Mouse (Mus musculus): ENCODE measurements at regions not wholly inside any gene's neighbourhood (a gene's known extent, or its start where the extent isn't known, plus 50 kb on each side); places are given as distances from the start of the nearest gene placed in this dataset.

DNA sequence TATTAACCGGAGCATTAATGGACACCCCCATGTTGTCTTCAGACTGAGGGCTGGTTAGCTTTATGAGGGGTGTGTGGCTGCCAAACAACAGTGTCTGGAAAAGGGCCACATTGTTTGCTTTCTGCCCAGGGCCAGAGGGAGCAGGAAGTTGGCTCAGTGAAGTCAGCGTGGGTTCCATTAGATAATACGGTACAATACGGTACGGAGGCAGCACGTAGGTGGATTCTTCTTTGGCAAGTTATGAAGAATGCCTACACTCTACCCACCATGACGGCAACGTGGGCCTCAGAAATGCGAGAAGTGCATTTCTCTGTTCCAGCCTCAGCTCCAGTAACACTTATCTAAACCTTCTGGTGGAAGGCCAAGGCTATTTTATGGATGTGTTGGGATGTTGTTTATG is 108.2 kb downstream of the Gm10260 start:
- in situ Hi-C loops (cut with MboI, MseI): no loop called here

DNA sequence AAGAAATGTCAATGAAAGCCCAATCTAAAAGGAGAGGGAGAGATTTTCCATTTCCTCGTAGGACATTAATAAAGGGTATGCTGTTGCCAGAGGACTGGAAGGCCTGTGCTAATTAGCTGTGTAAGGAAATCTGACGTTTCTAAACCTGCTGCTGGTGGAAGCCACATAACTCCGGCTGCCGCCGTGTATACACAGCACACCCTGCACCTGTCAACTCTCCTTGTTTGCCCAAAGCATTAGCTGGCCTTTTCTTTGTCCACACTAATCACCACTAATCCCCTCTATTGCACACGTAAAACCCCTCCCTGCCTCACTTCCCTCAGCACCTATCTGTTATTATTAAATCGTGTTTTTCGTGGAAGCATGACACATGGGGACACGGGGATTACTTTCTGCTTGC is 108.7 kb downstream of the Gm10260 start:
- in situ Hi-C loops (cut with MboI, MseI): no loop called here

DNA sequence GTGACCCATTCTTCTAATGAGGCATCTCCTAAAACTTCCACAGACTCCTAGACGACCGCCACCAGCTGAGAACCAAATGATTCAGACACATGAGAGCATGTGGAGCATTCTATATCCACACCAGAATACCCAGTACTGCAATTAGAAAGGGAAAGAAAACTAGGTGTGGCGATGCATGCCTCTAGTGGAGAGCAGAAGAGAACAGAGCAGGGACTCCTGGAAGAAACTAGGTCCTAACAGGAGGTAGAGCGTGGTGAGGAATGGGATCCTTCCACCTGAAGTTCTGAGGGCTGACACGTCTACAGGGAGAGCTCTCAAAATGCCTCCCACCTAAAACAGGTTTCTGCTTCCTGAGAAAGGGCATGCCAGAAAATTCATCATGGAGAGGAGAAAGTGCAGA is 109.3 kb downstream of the Gm10260 start:
- in situ Hi-C loops (cut with MboI, MseI): no loop called here

DNA sequence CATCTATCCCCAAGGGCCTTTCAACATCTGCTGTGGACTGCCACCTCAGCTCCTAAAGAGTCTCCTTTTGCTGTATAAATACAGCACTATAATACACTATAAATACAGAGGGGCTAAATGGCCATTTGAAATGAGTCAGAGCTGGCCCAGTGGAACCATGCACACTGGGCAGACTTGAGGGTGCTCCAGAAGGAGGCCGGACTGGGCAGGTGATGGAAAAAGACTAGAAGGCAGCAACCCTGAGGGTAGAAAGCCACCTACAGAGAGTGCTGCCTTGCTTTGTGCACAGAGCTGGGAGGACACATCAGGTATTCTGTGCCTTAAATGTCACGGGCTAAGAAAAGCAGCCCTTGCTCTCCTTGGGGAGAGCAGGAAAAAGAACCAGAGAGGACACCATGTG is 110.2 kb downstream of the Gm10260 start:
- in situ Hi-C loops (cut with MboI, MseI): no loop called here

DNA sequence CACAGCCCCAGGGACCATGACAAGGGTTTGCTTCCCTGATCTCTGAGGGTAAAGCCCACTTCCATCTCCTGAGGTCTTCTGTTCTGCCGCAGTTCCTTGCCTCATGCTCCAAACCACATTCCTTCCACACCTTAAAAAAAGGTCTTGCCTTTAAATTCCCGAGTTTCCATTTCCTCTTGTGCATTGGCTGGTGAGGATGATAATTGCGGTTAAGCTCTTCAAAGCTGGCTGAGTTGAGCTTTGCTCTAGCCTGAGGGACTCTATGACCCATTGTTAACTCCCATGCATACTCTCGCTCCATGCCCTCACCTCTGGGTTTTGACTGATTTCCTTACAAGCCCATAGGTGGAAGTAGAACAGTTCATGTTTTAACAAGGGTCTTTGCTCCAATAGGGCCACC is 112.9 kb downstream of the Gm10260 start:
- in situ Hi-C loops (cut with MboI, MseI): no loop called here

DNA sequence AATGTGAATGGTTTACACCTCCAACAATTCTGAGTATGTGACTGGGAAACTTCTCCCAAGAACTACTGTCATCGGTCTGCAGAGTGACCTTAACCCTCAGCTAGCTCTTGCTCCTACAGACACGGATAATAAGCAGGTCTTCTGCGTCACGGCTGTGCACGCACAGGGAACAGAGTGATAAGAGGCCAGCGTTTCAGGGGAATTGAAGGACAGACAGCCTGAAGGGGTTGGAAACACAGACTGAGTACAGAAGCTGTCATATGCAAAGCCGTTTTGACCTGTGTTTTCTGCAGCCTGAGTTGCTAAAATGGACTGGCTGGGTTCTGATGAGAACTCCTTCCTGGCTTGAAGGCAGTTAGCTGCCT is 114.4 kb downstream of the Gm10260 start:
- in situ Hi-C loops (cut with MboI, MseI): no loop called here

DNA sequence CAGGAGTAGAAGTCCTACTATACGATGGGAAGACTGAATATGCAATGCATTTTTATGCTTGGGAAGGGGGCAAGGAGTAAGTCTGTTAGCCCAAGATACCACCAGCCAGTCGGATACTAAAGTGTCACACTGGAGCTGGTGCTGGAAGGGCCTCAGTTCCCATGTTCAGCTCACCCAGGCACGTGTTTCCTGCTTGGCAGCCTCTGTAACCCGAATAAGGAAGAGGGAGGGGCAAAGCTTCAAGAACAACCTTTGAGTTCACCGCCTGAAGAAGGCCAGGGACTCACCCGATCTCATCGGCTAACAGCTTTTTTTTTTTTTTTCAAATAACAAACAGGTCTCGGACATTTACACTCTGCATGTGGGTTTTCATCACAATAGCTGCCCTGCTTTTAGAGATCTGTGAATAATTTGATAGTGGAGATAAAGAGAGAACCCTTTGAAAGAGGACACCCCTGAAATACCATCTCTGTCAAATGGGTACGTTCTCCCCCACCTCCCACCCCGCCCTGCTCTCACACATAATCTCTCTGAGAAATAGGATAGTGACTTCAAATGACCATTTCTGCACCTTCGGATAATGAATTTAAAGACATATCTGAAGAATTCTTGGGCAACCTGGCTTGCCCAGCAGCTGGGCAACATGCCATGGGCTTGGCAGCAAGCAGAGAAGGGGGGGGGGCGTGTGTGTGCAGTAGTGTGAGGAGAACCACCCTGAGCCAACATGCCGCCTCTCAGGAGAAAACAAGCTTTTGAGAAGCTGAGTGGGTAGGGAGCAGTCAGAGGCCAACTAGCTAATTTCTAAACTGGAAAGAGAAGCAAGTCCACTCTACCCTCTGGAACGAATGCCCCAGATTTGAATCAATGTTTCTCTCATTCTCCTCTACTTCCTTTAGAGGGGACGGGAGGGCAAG is 115.1 kb downstream of the Gm10260 start:
- in situ Hi-C loops (cut with MboI, MseI): no loop called here

DNA sequence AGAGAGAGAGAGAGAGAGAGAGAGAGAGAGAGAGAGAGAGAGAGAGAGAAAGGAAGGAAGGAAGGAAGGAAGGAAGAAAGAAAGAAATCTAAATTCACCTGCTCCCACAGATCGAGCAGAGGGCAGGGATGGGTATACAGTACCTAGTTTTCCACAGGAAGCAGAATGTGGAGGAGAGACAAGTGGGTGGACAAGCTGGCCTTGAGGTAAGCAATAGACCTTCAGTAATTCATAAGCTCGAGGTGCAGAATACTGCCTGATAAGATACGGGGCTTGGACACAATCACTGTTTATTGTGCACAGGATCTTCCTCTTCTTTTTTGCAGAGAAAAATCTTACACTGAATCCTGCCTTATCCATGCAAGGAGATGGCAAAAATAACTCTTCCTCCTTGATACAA is 120.2 kb downstream of the Gm10260 start:
- in situ Hi-C loops (cut with MboI, MseI): no loop called here

DNA sequence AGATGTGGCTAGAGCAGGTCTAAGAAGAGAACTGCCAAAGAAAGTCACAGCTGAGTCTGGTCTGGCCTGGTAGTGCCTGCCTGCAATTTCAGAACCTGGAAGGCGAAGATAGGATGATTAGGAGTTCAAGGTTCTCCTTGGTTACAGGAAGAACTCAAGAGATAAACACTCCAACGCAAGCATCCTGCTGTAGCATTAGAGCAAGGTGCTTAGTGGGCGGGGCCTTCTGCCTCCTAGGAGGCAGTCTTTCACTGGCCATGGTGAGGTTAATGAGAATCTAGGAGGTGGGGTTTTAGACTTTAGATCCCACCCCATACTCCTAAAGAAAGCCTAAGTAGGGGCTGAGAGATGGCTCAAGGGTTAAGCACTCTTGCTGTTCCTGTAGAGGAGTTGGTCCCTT is 120.8 kb downstream of the Gm10260 start:
- in situ Hi-C loops (cut with MboI, MseI): loop anchor here (10.0 kb wide), 1 partner anchor 1325 kb away; no protein-coding TSS in a partner anchor

DNA sequence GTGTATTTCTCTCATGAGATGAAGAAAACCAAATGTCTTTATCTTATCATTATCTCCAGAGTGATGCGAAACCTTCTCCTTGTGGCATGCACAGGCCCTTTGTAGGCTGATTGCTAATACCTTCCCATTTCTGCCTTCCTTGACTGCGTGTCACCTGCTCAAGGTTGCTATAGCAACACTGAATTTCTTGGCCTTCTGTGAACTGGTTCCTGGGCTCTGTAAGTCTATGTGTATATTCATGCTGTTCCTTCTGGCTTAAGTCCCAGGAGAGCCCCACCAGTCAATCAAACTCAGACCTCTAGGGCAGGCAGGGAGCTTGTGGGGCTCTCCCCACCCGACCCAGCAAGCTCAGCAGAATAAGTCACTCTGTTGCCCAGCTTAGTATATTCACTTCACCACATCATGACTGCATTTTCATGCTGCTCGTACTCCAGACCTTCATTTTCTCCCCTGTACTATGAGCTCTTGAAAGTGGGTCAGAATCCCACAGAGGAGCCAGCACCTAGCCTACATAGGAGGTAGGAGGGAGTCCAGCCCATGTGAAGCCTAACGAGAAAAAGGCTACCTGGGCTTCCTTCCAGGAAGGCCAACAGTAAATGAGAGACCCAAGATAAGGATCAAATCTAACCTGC is 121.9 kb downstream of the Gm10260 start:
- in situ Hi-C loops (cut with MboI, MseI): loop anchor here (10.0 kb wide), 1 partner anchor 1326 kb away; no protein-coding TSS in a partner anchor

DNA sequence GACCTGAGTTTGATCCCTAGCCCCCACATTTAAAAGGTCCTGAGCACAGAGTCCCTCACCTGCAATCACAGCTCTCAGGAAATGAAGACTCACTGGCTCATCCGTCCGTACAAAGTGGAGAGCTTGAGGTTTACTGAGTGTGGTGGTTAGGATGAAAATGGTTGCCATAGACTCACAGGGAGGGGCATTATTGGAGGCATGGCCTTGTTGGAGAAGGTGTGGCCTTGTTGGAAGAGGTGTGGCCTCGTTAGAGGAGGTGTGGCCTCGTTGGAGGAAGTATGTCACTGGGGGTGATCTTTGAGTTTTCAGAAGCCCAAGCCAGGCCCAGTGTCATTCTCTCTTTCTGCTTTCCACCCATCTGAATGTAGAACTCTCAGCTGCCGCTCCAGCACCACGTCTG is 122.9 kb downstream of the Gm10260 start:
- in situ Hi-C loops (cut with MboI, MseI): loop anchor here (10.0 kb wide), 1 partner anchor 1327 kb away; no protein-coding TSS in a partner anchor

DNA sequence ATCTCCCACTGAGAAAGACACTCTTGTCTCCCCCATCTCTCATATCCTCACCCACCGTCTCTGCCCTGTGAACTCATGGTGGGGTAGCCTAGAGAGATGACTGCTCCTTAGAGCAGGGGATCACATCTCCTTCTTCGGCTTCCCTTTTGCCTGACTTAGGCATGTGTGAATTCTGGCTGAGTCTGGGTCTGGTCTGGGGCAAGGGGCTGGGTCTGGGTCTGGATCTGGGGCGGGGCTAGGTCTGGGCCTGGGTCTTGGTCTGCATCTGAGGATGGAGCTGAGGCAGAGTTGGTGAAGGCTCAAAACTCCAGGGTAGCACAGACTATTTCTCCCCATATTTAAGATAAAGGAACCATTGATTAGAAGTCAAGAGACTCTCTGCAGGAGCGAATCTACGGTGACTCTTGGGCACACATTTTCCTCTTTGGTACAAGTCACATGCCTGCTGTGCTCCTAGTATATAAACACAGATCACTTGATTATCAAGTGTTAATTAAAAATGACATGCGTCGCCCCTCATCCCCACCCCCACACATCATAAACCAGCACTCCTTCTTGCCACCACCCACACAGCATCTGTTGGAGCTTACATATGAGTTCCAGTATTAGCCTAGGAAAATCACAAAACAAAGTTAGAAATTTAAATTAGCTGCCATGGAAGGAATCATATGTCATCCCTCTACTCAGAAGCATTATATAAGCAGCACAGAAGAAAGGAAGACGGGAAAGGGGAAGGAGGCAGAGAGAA is 126.2 kb downstream of the Gm10260 start:
- in situ Hi-C loops (cut with MboI, MseI): loop anchor here (10.0 kb wide), 1 partner anchor 1331 kb away; no protein-coding TSS in a partner anchor

DNA sequence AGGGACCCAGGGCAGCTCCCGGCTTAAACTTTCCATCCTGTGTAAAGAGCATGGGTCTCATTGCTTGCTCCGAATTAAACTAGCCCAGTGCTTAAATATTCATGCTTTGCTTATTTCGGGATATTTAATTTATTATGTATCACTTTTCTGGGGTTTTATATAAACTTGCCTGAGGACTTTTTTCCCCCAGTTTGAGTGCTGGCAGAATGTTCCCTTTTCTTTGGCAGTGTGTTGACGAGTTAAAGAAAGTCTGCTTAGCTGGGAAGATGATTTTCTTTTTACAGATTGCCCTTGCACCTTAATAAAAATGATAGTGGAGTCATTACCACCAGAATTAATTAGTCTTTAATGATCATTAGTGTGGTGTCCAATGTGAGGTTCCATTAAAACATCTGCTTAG is 126.9 kb downstream of the Gm10260 start:
- in situ Hi-C loops (cut with MboI, MseI): loop anchor here (10.0 kb wide), 1 partner anchor 1331 kb away; no protein-coding TSS in a partner anchor

DNA sequence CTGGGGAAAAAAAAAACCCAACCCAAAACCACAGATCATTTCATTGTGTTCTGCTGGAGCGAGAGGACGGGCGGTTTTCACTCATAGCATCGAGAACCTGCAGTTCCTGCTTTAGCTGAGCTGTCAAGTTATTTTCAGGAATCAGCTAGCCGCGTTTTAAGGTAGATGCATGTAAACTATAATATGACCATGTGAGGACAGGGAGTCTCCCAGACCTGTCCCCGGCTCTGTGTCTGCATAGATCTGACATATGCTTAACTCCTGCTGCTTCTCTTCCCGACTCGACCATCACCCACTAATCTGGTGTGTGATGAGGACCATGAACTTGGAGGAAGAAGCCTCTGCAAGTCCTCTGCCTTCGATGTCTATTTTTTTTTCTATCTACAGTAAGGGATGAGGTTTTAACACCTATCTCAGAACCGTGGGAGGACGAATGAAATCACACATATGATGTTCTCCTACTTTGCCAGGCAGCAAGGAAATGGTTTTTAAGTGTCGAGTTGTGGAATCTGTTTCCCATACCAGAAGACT is 128.5 kb downstream of the Gm10260 start:
- in situ Hi-C loops (cut with MboI, MseI): loop anchor here (10.0 kb wide), 1 partner anchor 1333 kb away; no protein-coding TSS in a partner anchor

DNA sequence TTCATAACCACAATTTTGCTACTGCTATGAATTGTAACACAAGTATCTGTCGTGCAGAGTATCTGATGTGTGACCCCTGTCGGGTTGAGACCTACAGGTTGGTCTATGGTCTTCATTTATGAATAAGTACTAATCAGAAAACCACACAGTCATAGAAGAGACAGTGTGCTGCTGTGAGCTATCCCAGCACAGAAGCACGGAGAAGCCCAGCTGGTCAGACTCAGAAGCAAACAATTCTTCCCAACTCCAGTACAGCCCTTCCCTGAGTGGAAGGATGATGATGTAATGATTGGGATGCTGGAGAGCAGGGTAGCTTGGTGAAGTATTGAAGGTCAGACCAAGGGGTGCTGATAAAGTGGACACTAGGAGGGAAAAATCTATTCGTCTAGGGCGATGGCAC is 129.5 kb downstream of the Gm10260 start:
- in situ Hi-C loops (cut with MboI, MseI): loop anchor here (10.0 kb wide), 1 partner anchor 1334 kb away; no protein-coding TSS in a partner anchor

DNA sequence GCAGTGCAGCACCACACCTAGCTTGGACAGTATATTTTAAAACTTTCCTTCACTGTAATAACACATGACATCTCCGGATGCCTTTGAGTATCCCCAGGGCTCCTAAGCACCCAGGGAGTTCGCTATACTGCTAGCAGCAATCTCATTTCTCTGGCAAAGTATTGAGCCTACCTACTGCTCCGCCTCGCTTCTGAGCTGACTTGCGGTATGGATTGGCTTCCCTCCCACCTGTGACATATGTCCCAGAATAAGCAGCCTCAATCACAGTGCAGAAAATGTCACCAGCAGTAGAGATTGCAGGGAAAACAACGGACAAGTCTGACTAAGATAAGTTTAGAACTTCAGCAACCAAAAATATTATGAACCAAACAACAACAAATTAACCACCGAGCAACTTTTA is 131.8 kb downstream of the Gm10260 start:
- in situ Hi-C loops (cut with MboI, MseI): no loop called here

DNA sequence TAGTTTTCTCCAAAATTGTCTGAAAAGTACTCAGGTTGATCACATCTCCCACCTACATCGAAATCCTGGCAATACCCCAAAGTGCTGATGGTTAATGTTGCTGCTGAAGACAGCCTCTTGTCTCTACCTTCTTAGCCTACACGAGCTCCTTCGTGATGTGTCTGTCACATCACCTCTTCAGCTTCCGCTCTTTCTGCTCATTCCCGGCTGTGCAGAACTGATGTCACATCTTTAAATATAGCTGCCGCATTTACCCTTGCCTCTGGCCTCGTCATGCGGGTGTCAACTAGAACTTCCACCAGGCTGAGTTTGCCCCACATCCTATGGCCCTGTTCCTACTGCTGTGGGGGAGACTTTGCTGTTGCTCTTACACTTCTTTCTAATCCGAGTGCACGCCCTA is 133.2 kb downstream of the Gm10260 start:
- in situ Hi-C loops (cut with MboI, MseI): no loop called here

DNA sequence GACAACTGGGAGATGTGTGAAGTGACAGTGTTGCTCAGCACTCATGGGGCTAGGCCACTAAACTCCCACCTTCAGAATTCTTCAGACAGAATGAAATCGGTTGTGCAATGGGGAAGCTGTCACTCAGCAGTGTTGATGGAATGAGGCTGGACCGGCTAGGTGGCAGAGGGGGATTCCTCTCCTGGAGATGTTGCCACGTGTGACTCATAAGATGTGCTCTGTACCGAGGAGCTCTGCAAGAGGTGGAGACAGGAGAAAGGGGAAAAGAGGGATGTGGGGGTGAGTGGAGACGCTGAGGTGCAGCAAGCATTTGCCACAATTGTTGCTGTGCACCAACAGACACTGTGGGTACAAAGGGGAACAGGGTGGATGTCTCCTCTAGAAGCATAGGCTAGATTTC is 133.6 kb downstream of the Gm10260 start:
- in situ Hi-C loops (cut with MboI, MseI): no loop called here

DNA sequence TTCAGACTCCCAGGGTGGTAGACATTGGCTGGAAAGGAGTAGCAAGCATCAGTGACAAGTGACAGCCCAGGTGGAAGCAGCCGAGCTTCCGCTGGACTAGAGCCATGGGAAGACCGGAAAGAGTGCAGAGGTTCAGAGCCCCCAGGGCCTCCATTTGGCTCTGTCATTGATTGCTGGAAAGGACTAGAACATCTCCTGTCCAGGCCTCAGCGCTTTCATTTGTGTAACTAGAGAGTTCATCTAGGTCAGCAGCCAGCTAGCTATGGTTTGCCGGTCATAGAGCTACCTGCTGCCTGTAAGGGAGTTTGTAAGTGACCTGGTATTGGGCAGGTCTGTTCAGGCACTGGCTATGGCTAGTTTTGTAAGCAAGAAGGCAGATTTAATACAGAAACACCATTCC is 134.3 kb downstream of the Gm10260 start:
- in situ Hi-C loops (cut with MboI, MseI): no loop called here

DNA sequence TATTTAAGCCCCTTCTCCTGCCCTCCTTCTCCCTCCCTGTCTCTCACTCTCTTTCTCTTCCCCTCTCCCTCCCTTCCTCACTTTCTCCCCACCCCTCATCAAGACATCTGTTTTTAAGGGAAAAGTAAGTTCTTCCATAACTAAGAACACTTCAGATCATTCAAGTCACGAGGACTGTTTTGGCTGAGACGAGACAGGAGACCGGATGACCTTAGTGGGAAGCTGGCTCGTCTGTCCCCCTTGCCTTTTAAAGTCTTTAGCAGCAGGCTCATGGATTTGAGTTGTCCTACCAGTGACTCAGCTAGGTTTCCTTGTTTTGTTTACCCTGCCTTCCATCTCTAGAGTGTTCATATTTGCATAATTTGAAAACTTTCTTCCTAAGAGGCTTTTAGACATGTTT is 135.0 kb downstream of the Gm10260 start:
- in situ Hi-C loops (cut with MboI, MseI): no loop called here

DNA sequence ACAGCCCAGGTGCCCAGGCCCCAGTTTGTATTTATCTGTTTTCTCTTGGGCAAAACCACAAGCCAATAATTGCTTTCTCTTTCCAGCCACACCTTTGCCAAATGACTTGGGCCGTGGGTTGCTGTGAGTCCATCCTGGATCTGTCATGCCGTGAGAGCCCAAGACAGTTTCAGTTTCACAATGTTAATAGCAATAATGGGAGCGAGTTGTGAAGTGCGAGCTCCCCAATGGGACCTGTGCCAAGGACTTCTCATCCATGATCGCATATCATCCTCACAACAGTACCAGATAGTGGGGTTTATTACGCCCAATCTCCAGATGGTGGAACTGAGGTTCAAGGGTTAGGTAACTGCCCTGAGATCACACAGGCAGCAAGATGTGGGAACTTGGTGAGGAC is 142.2 kb downstream of the Gm10260 start:
- in situ Hi-C loops (cut with MboI, MseI): loop anchor here (10.0 kb wide), 2 partner anchors 317 to 1327 kb away; no protein-coding TSS in a partner anchor
